Mouse (Mus musculus) adrenal gland, postnatal 4 days (tissue): Measurements from ENCODE around the gene Fxyd2. TPM values are rescaled to one million over a fixed set of nuclear protein-coding genes. Genes with fewer than 3 reads are reported as not detected.

ENCODE experiments used
- total RNA-seq, 2 experiments: library from RNA; stranded (reverse); gene quantifications; 2 replicates each; pipeline ENCODE4 v1.2.3; 2021

The Fxyd2 gene
- total RNA-seq, 2 experiments from 2014 or later = 8.6 to 119 TPM

Other genes with a start within 250 kb of the Fxyd2 start
- under 1 TPM in 1 of 2 experiments, not detected in 1; 0.17 TPM for gene BC049352, start 217.7 kb upstream of the Fxyd2 start, total RNA-seq
- under 1 TPM in 1 of 2 experiments, not detected in 1; 0.50 TPM for gene Tmprss4, start 195.6 kb upstream of the Fxyd2 start, total RNA-seq
- 1 to 10 TPM; 2.6 to 2.7 TPM for gene Il10ra, start 130.5 kb upstream of the Fxyd2 start, total RNA-seq
- gene Tmprss13, start 80.6 kb upstream of the Fxyd2 start, total RNA-seq = under 1 TPM; 0.17 to 0.28 TPM
- 100 to 1,000 TPM; 123 to 137 TPM for gene Fxyd6, start 29.5 kb upstream of the Fxyd2 start, total RNA-seq
- gene Dscaml1, start 27.0 kb downstream of the Fxyd2 start, total RNA-seq = 1 to 10 TPM; 2.3 to 2.5 TPM